Mouse (Mus musculus) hindbrain, embryonic 13.5 days (tissue): ENCODE results near the gene Map7d1. TPM values are rescaled to one million over a fixed set of nuclear protein-coding genes. Genes with fewer than 3 reads are reported as not detected.
A peak's percentile ranks its signal among the peaks of the same experiment; 100 is the strongest.

Experiments
- ATAC-seq: fragments of 200-750 bp; cut with Nextera tagmentation; 2 replicates; pipeline ENCODE4 v1.8.0; 2017; ENCODE audit warnings: moderate TSS enrichment; ENCODE audit not compliant: low FRiP score
- H3K27ac ChIP-seq: fragments of 300-500 bp; sonication (generic); 2 replicates; pipeline ENCODE4 v1.5.1; 2015; ENCODE audit warnings: inconsistent platforms, mild to moderate bottlenecking, moderate library complexity
- H3K27me3 ChIP-seq: fragments of 300-500 bp; sonication (generic); 2 replicates; pipeline ENCODE4 v1.6.1; 2015; ENCODE audit warnings: mild to moderate bottlenecking, inconsistent platforms
- H3K36me3 ChIP-seq: fragments of 300-500 bp; sonication (generic); 2 replicates; pipeline ENCODE4 v1.6.1; 2015; ENCODE audit warnings: mild to moderate bottlenecking, inconsistent platforms
- H3K4me1 ChIP-seq: fragments of 300-500 bp; sonication (generic); replicated peaks from 2 replicates; pipeline ENCODE4 v1.6.1; 2015; ENCODE audit warnings: inconsistent platforms
- H3K4me2 ChIP-seq: fragments of 300-500 bp; sonication (generic); 2 replicates; pipeline ENCODE4 v1.6.1; 2015; ENCODE audit warnings: inconsistent platforms, mild to moderate bottlenecking, moderate library complexity
- H3K4me3 ChIP-seq: fragments of 300-500 bp; sonication (generic); 2 replicates; pipeline ENCODE4 v1.5.1; 2015; ENCODE audit warnings: mild to moderate bottlenecking, inconsistent platforms
- H3K9ac ChIP-seq: fragments of 300-500 bp; sonication (generic); 2 replicates; pipeline ENCODE4 v1.6.1; 2015; ENCODE audit warnings: mild to moderate bottlenecking, inconsistent platforms
- H3K9me3 ChIP-seq: fragments of 300-500 bp; sonication (generic); 2 replicates; pipeline ENCODE4 v1.6.1; 2016; ENCODE audit warnings: inconsistent platforms
- WGBS: fragments of 180-500 bp; shearing (Covaris S2); methylation state at CpG from one replicate; pipeline ENCODE4 v1.1.7; 2015; 5-methylcytosine and 5-hydroxymethylcytosine counted together
- polyA plus RNA-seq: library from polyadenylated mRNA; unstranded; fragments of >200 nt; fragmentation: Nextera tagmentation; extraction: Ambion mirVana; gene quantifications from 2 replicates; pipeline ENCODE4 v1.2.1, GENCODE M21; 2015

Map7d1 gene
- polyA plus RNA-seq, 1 experiment from 2014 or later, result 81.8 TPM

DNA sequence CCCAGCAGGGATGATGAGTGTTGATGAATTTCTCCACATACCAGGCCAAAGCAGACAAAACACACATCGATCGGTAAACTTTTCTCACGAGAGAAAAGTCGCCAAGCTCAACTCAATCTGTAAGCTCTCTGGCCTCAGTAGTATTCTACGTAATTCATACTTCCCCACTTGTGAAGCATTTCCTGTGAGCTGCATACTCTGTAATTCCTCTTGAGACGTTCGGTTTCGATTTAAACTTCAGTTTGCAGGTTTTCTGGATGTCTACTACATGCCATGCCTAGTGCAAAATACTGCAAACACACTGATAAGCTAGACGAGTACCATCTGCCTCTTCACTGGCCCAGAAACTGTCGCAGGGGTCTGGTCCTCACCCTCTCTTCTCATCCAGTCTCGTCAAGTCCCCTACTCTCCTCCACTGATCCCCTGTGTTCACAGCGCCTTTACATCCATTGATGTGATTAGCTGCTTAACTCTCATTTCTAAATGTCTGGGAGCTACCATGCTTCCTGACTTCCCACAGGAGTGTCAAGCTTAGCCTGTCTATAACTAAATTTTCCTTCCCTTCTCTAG lies 51.4 kb downstream of the Map7d1 start:
- no peaks in the 10 kb centered on the region for H3K9me3 ChIP-seq
- H3K4me3 ChIP-seq, result no peak overlapping the region
- H3K36me3 ChIP-seq, result no peaks in the 10 kb centered on the region
- H3K9ac ChIP-seq, result no peak overlapping the region
- no peaks in the 10 kb centered on the region for H3K27me3 ChIP-seq
- 92% methylated on average over 12 of the region's 12 CpGs for WGBS
- H3K27ac ChIP-seq, result no peak overlapping the region
- peaks cover 27% of the 10 kb centered on the region for H3K4me1 ChIP-seq
- no peak overlapping the region for H3K4me2 ChIP-seq
- no peak for ATAC-seq

DNA sequence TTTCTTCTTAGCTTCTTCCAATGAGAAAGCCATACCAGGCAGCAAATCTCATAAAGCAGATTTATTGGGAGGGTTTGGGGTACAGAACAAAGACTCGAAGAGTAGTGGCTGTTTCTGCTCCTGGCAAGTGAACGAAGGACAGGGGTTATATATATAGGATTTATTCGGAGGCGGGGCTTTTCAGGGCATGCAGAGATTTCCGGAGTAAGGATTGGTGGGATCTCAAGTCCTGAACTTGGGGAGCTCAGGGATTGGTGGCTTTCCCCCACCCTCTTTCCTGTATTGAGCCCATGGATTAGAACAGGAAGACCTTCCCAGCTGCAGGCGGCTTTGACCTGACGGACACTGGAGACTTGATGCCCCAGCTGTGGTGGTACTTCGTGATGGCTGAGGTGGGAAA lies 52.1 kb downstream of the Map7d1 start:
- Histone ChIP-seq H3K36me3 (no peaks in the 10 kb centered on the region), H3K4me2 (no peak overlapping the region), H3K9ac (no peak overlapping the region), H3K9me3 (no peaks in the 10 kb centered on the region), H3K4me1 (peaks cover 33% of the 10 kb centered on the region), H3K27me3 (no peaks in the 10 kb centered on the region), H3K27ac (no peak overlapping the region), H3K4me3 (no peak overlapping the region)
- ATAC-seq, result no peak
- WGBS, result 87% methylated on average over 8 of the region's 8 CpGs

DNA sequence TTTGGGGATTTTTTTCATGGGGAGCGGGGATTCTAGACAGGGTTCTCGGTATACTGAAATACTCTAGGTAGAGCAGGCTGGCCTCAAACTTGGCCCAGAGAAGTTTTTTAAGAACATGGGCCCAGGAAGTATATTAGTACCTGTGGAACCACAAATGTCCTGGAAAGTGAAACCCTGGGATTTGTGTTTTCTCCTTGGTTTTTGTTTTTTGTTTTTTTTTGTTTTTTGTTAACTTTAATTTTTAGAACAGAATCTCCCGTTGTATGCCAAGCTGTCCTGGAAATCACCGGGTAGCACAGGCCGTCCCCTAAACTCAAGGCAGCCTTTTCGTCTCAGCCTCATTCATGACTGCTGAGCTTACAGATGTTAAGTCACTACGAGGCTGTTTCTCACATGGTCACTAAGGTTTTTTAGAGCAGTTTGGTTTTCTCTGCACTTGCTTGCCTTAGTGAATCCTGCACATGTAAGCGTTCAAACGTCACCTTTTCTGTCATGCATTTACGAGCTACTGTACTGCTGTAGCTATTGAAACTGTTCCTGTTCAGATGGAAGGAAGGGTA lies 52.7 kb downstream of the Map7d1 start:
- Histone ChIP-seq H3K9me3 (no peaks in the 10 kb centered on the region), H3K9ac (peak overlapping the region; percentile 72), H3K36me3 (no peaks in the 10 kb centered on the region), H3K4me2 (peak overlapping the region; percentile 64), H3K4me3 (peak overlapping the region; percentile 65), H3K27ac (peak overlapping the region; percentile 90), H3K27me3 (no peaks in the 10 kb centered on the region), H3K4me1 (peaks cover 39% of the 10 kb centered on the region)
- no peak for ATAC-seq
- WGBS, result 78% methylated on average over 10 of the region's 10 CpGs

DNA sequence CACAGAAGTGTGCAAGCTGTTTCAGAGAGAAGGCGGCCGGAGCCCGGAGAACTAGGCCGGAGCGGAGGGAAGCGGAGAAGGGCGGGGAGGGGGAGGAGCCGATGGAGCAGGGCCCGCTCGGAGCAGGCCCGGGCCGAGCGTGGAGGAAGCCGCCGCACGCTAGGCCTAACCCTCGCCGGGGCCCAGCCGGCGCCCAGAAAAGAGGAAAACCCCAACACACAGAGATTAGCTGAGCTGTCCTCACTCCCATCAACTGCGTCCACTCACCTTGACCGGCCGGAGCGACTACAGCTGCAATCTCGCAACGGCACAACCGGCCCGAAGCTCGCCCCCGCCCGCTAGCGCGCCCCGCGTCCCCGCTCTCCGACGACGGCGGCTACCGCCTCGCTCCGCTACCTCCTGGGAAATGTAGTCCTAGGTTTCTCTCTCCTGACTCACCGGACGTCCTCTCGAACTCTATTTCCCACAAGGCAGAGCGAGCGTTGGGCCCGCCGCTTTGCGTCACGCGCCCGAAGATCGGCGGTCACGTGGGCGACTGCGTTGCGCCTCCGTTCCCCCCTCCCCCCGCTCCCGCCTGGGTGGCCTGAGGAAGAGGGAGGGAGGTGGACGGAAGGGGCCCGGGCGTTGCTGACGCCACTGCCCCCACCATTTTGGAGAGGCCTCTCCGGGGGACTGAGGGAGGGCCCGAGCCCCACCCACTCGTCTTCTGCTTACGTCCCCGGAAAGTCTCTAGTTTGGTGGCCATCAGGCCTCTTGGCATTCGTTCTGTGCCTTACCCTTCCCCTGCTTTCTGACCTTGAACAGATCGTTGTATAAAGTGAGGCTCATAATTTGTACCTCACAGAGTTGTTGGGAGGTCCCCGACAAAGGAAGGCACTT lies 53.6 kb downstream of the Map7d1 start, which contains the start of gene Thrap3:
Thrap3 (minus strand) TSS at position 458 of the 879 bp plus-strand sequence.
- ATAC-seq, result peak; percentile 99
- Histone ChIP-seq H3K9ac (peak within 1 kb of the TSS; percentile 81), H3K36me3 (no peaks in the 10 kb centered on the region), H3K4me1 (peaks cover 43% of the 10 kb centered on the region), H3K4me2 (peak within 1 kb of the TSS; percentile 66), H3K27ac (peak within 1 kb of the TSS; percentile 95), H3K27me3 (no peaks in the 10 kb centered on the region), H3K9me3 (no peaks in the 10 kb centered on the region), H3K4me3 (peak within 1 kb of the TSS; percentile 65)
- under 1% methylated on average over 63 of the region's 75 CpGs for WGBS

DNA sequence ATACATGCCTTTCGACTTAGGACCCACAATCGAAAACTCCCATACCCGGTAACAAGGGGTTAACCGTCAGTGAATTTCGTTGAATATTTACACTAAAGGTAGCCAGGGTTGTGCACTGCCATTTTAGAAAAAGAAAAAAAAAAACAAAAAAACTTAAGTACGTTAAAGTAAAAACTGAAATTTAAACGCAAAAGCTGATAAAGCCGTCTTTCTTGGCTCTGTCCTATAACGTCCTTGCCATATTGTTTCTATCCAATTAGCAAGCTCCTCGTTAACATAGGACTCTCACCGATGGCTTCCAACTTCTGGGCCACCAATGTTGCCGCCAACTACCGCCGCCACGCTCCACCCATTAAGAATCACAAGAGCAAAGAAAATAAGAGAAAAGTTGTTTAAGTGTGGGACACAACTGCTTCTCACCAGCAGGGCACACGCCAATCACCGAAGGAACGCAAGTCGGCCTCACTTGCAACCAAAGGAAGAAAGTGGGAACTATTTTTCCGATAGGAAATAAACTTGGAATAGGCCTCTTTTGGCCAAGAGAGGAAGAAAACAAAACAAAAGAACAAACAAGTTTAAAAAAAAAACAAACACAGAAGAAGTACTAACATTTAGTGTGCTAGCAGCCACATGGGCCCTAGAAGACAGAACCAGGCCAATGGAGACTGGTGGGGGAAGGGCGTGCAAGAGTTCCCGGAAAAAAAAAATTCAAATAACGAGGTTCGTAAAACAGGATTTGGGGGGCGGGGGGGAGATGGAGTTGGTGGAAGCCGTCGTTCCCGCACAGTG lies 54.4 kb downstream of the Map7d1 start:
- H3K27me3 ChIP-seq, result no peaks in the 10 kb centered on the region
- H3K4me1 ChIP-seq, result peaks cover 45% of the 10 kb centered on the region
- ATAC-seq, result no peak
- no peaks in the 10 kb centered on the region for H3K9me3 ChIP-seq
- peak overlapping the region; percentile 66 for H3K4me2 ChIP-seq
- H3K4me3 ChIP-seq, result peak overlapping the region; percentile 65
- H3K36me3 ChIP-seq, result no peaks in the 10 kb centered on the region
- peak overlapping the region; percentile 81 for H3K9ac ChIP-seq
- peak overlapping the region; percentile 95 for H3K27ac ChIP-seq
- 1% methylated on average over 28 of the region's 28 CpGs for WGBS

DNA sequence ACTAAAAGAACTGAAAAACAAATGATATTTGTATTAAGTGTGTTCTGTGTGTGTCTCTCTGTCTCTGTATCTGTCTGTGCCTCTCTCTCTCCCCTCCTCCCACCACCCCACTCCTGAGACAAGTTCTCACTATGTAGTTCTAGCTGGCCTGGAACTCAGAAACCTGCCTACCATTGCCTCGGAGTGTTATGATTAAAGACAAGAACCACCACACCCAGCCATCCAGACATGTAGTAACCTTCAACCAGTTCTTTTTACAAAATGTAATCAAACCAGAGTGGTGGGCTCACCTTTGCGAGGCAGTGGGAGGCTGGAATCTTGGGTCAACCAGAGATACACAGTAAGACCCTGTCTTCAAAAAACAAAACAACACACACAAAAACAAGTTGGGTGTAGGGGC lies 55.5 kb downstream of the Map7d1 start:
- Histone ChIP-seq H3K4me1 (peaks cover 45% of the 10 kb centered on the region), H3K9ac (peak overlapping the region; percentile 81)
- WGBS, result 65% methylated on average over 2 of the region's 2 CpGs

DNA sequence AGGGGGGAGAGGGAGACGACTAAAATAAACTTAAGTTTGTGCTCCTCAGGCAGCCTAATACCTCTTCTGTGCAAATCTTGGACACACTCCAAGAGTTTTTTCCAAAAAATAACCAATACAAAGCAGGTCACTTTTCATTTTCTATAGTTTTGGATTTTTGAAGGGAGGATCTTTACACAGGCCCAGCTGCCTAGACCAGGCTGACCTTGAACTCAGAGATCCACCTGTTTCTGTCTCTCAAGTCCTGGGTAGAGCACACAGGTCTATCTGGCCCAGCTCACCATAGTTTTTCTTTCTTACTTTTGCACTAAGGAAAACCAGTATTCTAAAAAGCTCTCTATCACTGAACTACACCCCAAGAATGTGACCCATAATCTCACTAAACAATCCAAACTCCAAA lies 56.1 kb downstream of the Map7d1 start:
- H3K27me3 ChIP-seq, result no peaks in the 10 kb centered on the region
- no peaks in the 10 kb centered on the region for H3K36me3 ChIP-seq
- no peaks in the 10 kb centered on the region for H3K9me3 ChIP-seq
- WGBS, result 77% methylated on average over 1 of the region's 1 CpGs
- peaks cover 45% of the 10 kb centered on the region for H3K4me1 ChIP-seq
- 0 out of 2 replicates have a peak overlapping the region, but pooled peaks have one; percentile 65 for H3K4me3 ChIP-seq
- ATAC-seq, result no peak
- no peak overlapping the region for H3K27ac ChIP-seq
- H3K9ac ChIP-seq, result peak overlapping the region; percentile 81; the same call in 1 of the 2 replicates
- H3K4me2 ChIP-seq, result peak overlapping the region; percentile 66

More for the DNA sequence above, 55.5 kb downstream of the Map7d1 start:
- Histone ChIP-seq H3K4me3 (peak overlapping the region; percentile 65), H3K9me3 (no peaks in the 10 kb centered on the region), H3K27me3 (no peaks in the 10 kb centered on the region), H3K36me3 (no peaks in the 10 kb centered on the region), H3K27ac (no peak overlapping the region), H3K4me2 (peak overlapping the region; percentile 66)
- ATAC-seq, result no peak

DNA sequence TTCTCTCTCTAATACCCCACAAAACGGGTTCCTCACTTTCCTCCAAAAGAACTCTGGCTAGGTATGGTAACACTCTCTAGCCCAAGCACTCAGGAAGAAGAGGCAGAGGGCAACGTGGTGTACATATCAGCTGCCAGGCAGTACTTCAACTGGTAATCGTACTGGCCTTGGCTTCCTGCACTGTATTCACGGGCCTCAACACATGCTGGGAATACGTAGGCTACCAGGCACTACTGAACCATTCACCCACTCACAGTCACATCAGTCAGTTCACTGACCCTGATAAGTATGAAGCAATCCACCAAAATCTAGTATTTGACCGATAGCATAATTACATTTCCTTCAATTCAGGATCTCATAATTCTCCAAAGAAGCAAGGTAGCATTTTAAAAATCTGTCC lies 56.6 kb downstream of the Map7d1 start:
- H3K4me2 ChIP-seq, result peak overlapping the region; percentile 66
- no peaks in the 10 kb centered on the region for H3K27me3 ChIP-seq
- H3K27ac ChIP-seq, result no peak overlapping the region
- 0 out of 2 replicates have a peak overlapping the region, but pooled peaks have one; percentile 81 for H3K9ac ChIP-seq
- peaks cover 3% of the 10 kb centered on the region; the same call in 1 of the 2 replicates for H3K36me3 ChIP-seq
- no peaks in the 10 kb centered on the region for H3K9me3 ChIP-seq
- ATAC-seq, result no peak
- peaks cover 45% of the 10 kb centered on the region for H3K4me1 ChIP-seq
- WGBS, result 88% methylated on average over 6 of the region's 6 CpGs
- H3K4me3 ChIP-seq, result no peak overlapping the region

DNA sequence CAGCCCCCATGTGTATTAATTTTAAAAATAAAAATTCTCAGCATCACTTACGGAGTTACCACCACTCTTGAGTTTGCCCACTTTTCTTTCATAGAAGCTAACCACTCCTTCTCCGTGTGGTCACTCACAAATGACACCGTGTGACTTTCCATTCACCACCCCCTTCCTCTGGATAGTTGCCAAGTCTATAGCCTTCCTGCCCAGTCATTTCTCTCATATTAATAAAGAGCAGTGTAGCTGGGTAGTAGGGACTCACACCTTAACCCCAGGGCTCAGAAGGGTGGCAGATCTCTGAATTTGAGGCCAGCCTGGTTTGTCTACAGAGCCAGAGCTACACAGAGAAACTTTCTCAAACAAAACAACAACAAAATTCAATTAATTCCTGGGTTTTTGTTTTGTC lies 58.7 kb downstream of the Map7d1 start:
- no peak overlapping the region for H3K27ac ChIP-seq
- no peak overlapping the region for H3K9ac ChIP-seq
- H3K9me3 ChIP-seq, result no peaks in the 10 kb centered on the region
- WGBS, result 67% methylated on average over 3 of the region's 3 CpGs
- no peak overlapping the region for H3K4me3 ChIP-seq
- H3K27me3 ChIP-seq, result no peaks in the 10 kb centered on the region
- peaks cover 14% of the 10 kb centered on the region for H3K36me3 ChIP-seq
- peaks cover 37% of the 10 kb centered on the region for H3K4me1 ChIP-seq
- no peak for ATAC-seq
- no peak overlapping the region for H3K4me2 ChIP-seq

DNA sequence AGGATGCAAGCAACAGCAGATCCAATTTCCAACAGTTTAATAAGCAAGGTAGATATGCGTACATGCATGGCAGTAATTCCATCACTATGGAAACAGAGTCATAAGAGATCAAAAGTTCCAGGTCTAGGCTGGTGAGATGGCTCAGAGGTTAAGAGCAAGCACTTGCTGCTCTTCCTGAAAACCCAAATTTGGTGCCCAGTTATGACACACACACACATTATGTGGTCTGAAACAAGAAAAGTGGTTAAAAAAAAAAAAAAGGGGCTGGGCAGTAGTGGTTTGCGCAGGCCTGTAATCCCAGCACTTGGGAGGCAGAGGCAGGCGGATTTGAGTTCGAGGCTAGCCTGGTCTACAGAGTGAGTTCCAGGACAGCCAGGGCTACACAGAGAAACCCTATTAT lies 61.2 kb downstream of the Map7d1 start:
- Histone ChIP-seq H3K9ac (no peak overlapping the region), H3K9me3 (no peaks in the 10 kb centered on the region), H3K4me1 (peaks cover 20% of the 10 kb centered on the region), H3K27ac (no peak overlapping the region), H3K4me2 (no peak overlapping the region), H3K36me3 (peaks cover 24% of the 10 kb centered on the region), H3K4me3 (no peak overlapping the region), H3K27me3 (no peaks in the 10 kb centered on the region)
- ATAC-seq, result no peak
- 99% methylated on average over 4 of the region's 4 CpGs for WGBS

DNA sequence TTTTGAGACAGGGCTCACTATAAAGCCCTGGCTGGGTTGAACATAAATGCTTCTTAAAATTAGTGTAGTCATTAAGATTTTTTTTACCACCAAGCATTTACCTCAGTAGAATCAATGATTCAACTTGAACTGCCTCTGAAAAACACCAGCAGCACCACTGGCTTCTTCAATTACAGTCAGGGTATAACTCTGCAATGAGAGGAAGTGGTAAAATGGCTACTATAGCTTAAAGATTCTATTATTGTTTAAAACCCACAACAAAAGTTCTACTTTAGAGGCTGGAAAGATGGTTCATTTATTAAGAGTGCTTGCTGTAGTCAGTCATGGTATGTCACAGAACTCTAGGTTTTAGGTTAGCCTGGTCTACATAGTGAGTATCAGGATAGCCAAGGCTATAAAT lies 61.9 kb downstream of the Map7d1 start:
- Histone ChIP-seq H3K9ac (no peak overlapping the region), H3K4me1 (peaks cover 14% of the 10 kb centered on the region), H3K27me3 (no peaks in the 10 kb centered on the region), H3K36me3 (peaks cover 24% of the 10 kb centered on the region), H3K27ac (no peak overlapping the region), H3K4me2 (no peak overlapping the region), H3K9me3 (no peaks in the 10 kb centered on the region), H3K4me3 (no peak overlapping the region)
- ATAC-seq, result no peak

DNA sequence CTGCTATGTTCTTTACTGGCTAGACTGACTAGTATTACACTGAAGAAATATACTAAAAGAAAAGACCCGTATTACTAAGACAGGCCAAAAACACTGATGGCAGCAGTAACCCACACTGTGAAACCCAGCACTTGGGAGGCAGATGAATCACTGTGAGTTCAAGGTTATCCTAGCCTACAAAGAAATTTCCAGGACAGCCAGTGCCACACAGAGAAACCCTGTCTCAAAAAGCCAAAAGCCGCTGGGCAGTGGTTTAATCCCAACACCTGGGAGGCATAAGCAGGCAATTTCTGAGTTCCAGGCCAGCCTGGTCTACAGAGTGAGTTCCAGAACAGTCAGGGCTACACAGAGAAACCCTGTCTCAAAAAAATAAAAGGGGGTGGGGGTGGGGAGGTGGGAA lies 65.5 kb downstream of the Map7d1 start:
- Histone ChIP-seq H3K9ac (no peak overlapping the region), H3K4me1 (no peaks in the 10 kb centered on the region), H3K27ac (no peak overlapping the region), H3K27me3 (no peaks in the 10 kb centered on the region), H3K36me3 (peaks cover 28% of the 10 kb centered on the region), H3K9me3 (no peaks in the 10 kb centered on the region), H3K4me2 (no peak overlapping the region), H3K4me3 (no peak overlapping the region)
- no peak for ATAC-seq
- WGBS, result 99% methylated on average over 2 of the region's 2 CpGs
